14 mouse cellular contexts compared by ENCODE assay signal in genomic region chr2:107183066-107183465, GRCm38 (mm10).
"Had no signal": no experiment of that assay in that cellular context is flagged by ENCODE, and none has a peak within 500 bp of the region (broad histone marks: within the 10 kb centered on the region; RNA-seq: fewer than 3 reads in every experiment).

No protein-coding gene starts in this region.

- ATAC-seq: liver, embryonic 12.5 days; midbrain, embryonic 13.5 days; midbrain, embryonic 16.5 days had no signal

- DNase-seq: kidney, postnatal 14 days; kidney, postnatal 4 days; layer of hippocampus, adult 9-11 months; liver; lung, adult 18-20 months; lung, postnatal 10 days; lung, postnatal 36 days; retina, postnatal 1 day; right cerebral cortex, postnatal 25 days; thymus, adult 18-20 months; thymus, postnatal 36 days had no signal
